Mouse (Mus musculus): ENCODE results near the gene Msln. TPM values are rescaled to one million over a fixed set of nuclear protein-coding genes. Genes with fewer than 3 reads are reported as not detected.

The Msln gene
- polyA plus RNA-seq, 1 experiment from 2014 or later: not detected

GRCm38 (mm10) chr17:25700863-25701496 is 53.2 kb downstream of the Msln start:
- 60% methylated on average over 9 of the region's 9 CpGs for WGBS
- no peak overlapping the region for H3K9ac ChIP-seq (replicated peaks; ENCODE audit: low read length)
- no peak overlapping the region for H3K27ac ChIP-seq (replicated peaks; ENCODE audit: low read depth, low read length)
- no peak overlapping the region for H3K4me3 ChIP-seq (replicated peaks; ENCODE audit: low read depth, low read length)
- ATAC-seq (ENCODE audit: low FRiP score, low TSS enrichment) (no peak), DNase-seq (no peak)
- H3K27me3 ChIP-seq (ENCODE audit: control insufficient read depth, insufficient read depth, low read length): no peaks in the 10 kb centered on the region
- no peaks in the 10 kb centered on the region for H3K4me1 ChIP-seq (ENCODE audit: control insufficient read depth, insufficient read depth, low read length)
- no peak overlapping the region for H3K4me2 ChIP-seq (ENCODE audit: low read length)
- H3K36me3 ChIP-seq (ENCODE audit: control insufficient read depth, insufficient read depth, low read length): no peaks in the 10 kb centered on the region
- H3K9me3 ChIP-seq (ENCODE audit: control insufficient read depth, low read length): no peaks in the 10 kb centered on the region

Small RNA genes within 50 kb of the gene (microRNA-seq; reads per million reads assigned to microRNA genes)
- gene Gm25083 (not detected), gene Mir6966 (not detected)

Other genes starting within 250 kb of the Msln start
- 8.0 and 13.5 TPM in 2 replicates for gene Sox8, start 183.7 kb downstream of the Msln start, polyA plus RNA-seq (2014; fragmentation: Nextera tagmentation; extraction: Ambion mirVana)
- gene Lmf1, start 175.3 kb downstream of the Msln start, polyA plus RNA-seq (2014; fragmentation: Nextera tagmentation; extraction: Ambion mirVana): 19.5 and 20.8 TPM in 2 replicates
- 4.3 and 6.0 TPM in 2 replicates for gene Gng13, start 37.2 kb downstream of the Msln start, polyA plus RNA-seq (2014; fragmentation: Nextera tagmentation; extraction: Ambion mirVana)
- gene Chtf18, start 27.0 kb downstream of the Msln start, polyA plus RNA-seq (2014; fragmentation: Nextera tagmentation; extraction: Ambion mirVana): 4.5 and 5.0 TPM in 2 replicates
- gene Rpusd1, start 26.7 kb downstream of the Msln start, polyA plus RNA-seq (2014; fragmentation: Nextera tagmentation; extraction: Ambion mirVana): 25.7 and 28.1 TPM in 2 replicates
- gene Mslnl, start 18.3 kb downstream of the Msln start, polyA plus RNA-seq (2014; fragmentation: Nextera tagmentation; extraction: Ambion mirVana): not detected in 2 replicates
- gene Narfl, start 19.4 kb upstream of the Msln start, polyA plus RNA-seq (2014; fragmentation: Nextera tagmentation; extraction: Ambion mirVana): 32.7 and 33.3 TPM in 2 replicates
- gene Haghl, start 31.3 kb upstream of the Msln start, polyA plus RNA-seq (2014; fragmentation: Nextera tagmentation; extraction: Ambion mirVana): 155 and 181 TPM in 2 replicates
- gene Ccdc78, start 32.2 kb upstream of the Msln start, polyA plus RNA-seq (2014; fragmentation: Nextera tagmentation; extraction: Ambion mirVana): 0.18 and 0.20 TPM in 2 replicates
- 89.0 and 103 TPM in 2 replicates for gene Fam173a, start 38.5 kb upstream of the Msln start, polyA plus RNA-seq (2014; fragmentation: Nextera tagmentation; extraction: Ambion mirVana)
- gene AC134908.4, start 41.3 kb upstream of the Msln start, polyA plus RNA-seq (2014; fragmentation: Nextera tagmentation; extraction: Ambion mirVana): not detected in 2 replicates
- 5.8 and 9.7 TPM in 2 replicates for gene Metrn, start 42.8 kb upstream of the Msln start, polyA plus RNA-seq (2014; fragmentation: Nextera tagmentation; extraction: Ambion mirVana)
- gene Fbxl16, start 54.7 kb upstream of the Msln start, polyA plus RNA-seq (2014; fragmentation: Nextera tagmentation; extraction: Ambion mirVana): 37.2 and 39.8 TPM in 2 replicates
- 30.0 and 31.7 TPM in 2 replicates for gene Wdr24, start 69.2 kb upstream of the Msln start, polyA plus RNA-seq (2014; fragmentation: Nextera tagmentation; extraction: Ambion mirVana)
- gene Jmjd8, start 74.5 kb upstream of the Msln start, polyA plus RNA-seq (2014; fragmentation: Nextera tagmentation; extraction: Ambion mirVana): 48.9 and 50.2 TPM in 2 replicates
- gene Stub1, start 79.0 kb upstream of the Msln start, polyA plus RNA-seq (2014; fragmentation: Nextera tagmentation; extraction: Ambion mirVana): 310 and 386 TPM in 2 replicates
- gene Rhbdl1, start 82.9 kb upstream of the Msln start, polyA plus RNA-seq (2014; fragmentation: Nextera tagmentation; extraction: Ambion mirVana): 45.5 and 57.4 TPM in 2 replicates
- gene Gm20683, start 87.4 kb upstream of the Msln start, polyA plus RNA-seq (2014; fragmentation: Nextera tagmentation; extraction: Ambion mirVana): 8.0 and 12.9 TPM in 2 replicates
- 9.6 and 16.8 TPM in 2 replicates for gene Rhot2, start 90.5 kb upstream of the Msln start, polyA plus RNA-seq (2014; fragmentation: Nextera tagmentation; extraction: Ambion mirVana)
- gene Wdr90, start 107.1 kb upstream of the Msln start, polyA plus RNA-seq (2014; fragmentation: Nextera tagmentation; extraction: Ambion mirVana): 14.4 and 17.1 TPM in 2 replicates
- gene Mcrip2, start 114.4 kb upstream of the Msln start, polyA plus RNA-seq (2014; fragmentation: Nextera tagmentation; extraction: Ambion mirVana): 13.9 and 19.3 TPM in 2 replicates
- gene Mettl26, start 120.7 kb upstream of the Msln start, polyA plus RNA-seq (2014; fragmentation: Nextera tagmentation; extraction: Ambion mirVana): 58.2 and 75.9 TPM in 2 replicates
- 0.61 and 0.70 TPM in 2 replicates for gene Wfikkn1, start 126.5 kb upstream of the Msln start, polyA plus RNA-seq (2014; fragmentation: Nextera tagmentation; extraction: Ambion mirVana)
- gene Rab40c, start 165.3 kb upstream of the Msln start, polyA plus RNA-seq (2014; fragmentation: Nextera tagmentation; extraction: Ambion mirVana): 29.4 and 46.9 TPM in 2 replicates
- gene Pigq, start 190.6 kb upstream of the Msln start, polyA plus RNA-seq (2014; fragmentation: Nextera tagmentation; extraction: Ambion mirVana): 53.6 and 57.9 TPM in 2 replicates
- gene Nhlrc4, start 190.6 kb upstream of the Msln start, polyA plus RNA-seq (2014; fragmentation: Nextera tagmentation; extraction: Ambion mirVana): 0.16 and 0.32 TPM in 2 replicates
- gene A930017K11Rik, start 198.2 kb upstream of the Msln start, polyA plus RNA-seq (2014; fragmentation: Nextera tagmentation; extraction: Ambion mirVana): 3.3 and 5.2 TPM in 2 replicates
- gene Capn15, start 231.4 kb upstream of the Msln start, polyA plus RNA-seq (2014; fragmentation: Nextera tagmentation; extraction: Ambion mirVana): 21.1 and 25.7 TPM in 2 replicates